Mouse (Mus musculus): ENCODE data around the gene Dimt1. TPM values are rescaled to one million over a fixed set of nuclear protein-coding genes. Genes with fewer than 3 reads are reported as not detected.
"Not testable (repeated sequence)": the region's sequence is repeated elsewhere in the genome, so short reads cannot be mapped to it uniquely, and the experiment has no call there.

Gene Dimt1
- total RNA-seq, 2 experiments from 2014 or later, result 16.2 to 21.3 TPM

GRCm38 (mm10) chr13:106957554-106957953 lies 10.6 kb downstream of the Dimt1 start:
- no peak for DNase-seq (ENCODE audit: low spot score in 2 of 2)
- intact Hi-C loops (cut with DNase I), result no loop called here

- DNase-seq (ENCODE audit: low spot score in 2 of 2), result no peak
- intact Hi-C loops (cut with DNase I), result no loop called here
Measured at GRCm38 (mm10) chr13:106958286-106958685, 11.4 kb downstream of the Dimt1 start.

- intact Hi-C loops (cut with DNase I), result no loop called here
Measured at GRCm38 (mm10) chr13:106960557-106960956, 13.6 kb downstream of the Dimt1 start.

DNA sequence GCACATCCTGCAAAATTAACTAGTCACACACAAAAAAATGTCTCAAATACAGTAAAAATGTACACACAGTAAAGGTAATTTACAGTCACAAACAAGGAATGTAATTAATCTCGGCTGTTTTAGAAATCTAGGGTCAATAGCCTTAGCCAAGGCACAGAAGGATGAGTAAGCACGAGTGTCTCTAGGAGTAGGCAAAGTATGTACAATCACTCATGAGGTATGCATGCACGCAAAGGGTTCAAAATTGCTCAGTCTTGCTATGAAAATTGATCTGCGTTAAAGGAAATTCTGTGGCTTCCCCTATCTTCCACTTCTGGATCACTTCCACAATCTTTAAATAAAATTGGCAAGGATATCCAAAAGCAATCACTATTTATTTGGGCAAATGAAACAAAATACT lies 14.6 kb downstream of the Dimt1 start:
- intact Hi-C loops (cut with DNase I), result no loop called here
- no peak for DNase-seq (ENCODE audit: low spot score in 2 of 2)

More at GRCm38 (mm10) chr13:106960557-106960956, 13.6 kb downstream of the Dimt1 start:
- DNase-seq (ENCODE audit: low spot score in 2 of 2), result no peak

DNA sequence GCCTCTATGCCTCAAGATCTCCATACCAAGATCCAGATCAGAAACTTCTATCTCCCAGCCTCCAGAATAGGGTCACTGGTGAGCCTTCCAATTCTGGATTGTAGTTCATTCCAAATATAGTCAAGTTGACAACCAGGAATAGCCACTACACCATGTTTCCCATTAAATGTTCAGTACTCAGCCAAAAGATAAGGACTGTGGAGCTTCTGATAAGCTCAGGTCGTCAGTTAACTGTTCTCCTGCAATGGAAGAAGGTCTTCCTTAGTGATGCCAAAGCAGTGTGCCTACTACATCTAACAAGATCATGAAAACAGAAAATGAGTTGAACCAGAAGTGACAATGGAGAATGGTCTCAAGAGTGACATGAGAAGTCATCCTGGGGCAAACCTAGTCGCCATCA lies 50.0 kb downstream of the Dimt1 start:
- DNase-seq (ENCODE audit: low spot score in 2 of 2), result no peak
- intact Hi-C loops (cut with DNase I), result no loop called here

DNA sequence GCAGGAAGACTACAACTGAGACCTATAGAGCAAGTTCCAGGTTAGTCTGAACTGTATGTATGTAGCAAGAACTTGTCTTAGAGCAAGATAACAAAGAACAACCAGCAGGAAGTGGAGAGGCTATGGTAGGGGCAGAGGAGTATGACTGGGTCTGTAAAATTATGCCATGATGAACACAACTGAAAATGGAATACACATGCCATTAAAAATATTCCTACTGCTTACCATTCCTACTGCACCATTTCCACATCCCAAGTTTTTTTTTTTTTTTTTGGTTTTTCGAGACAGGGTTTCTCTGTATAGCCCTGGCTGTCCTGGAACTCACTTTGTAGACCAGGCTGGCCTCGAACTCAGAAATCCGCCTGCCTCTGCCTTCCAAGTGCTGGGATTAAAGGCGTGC lies 50.6 kb downstream of the Dimt1 start:
- intact Hi-C loops (cut with DNase I); DNase-seq (ENCODE audit: low spot score in 2 of 2): not testable (repeated sequence)

DNA sequence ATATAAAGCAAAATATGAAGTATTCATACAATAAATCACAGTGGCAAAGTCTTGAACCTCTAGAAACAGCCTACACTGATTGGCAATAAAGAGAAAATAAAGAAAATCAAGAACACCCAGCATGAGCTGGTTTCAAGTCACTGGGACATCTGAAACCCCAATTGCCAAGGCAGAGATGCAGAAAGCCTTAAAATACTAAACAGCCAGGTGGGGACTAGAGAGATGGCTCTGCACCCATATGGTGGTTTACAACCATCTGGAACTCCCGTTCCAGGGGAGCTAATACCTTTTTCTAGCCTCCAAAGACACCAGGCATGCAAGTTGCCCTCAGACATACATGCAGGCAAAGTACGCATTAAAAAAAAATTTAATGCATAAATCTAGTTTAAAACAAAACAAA lies 51.1 kb downstream of the Dimt1 start:
- DNase-seq (ENCODE audit: low spot score in 2 of 2), result no peak
- intact Hi-C loops (cut with DNase I), result no loop called here

DNA sequence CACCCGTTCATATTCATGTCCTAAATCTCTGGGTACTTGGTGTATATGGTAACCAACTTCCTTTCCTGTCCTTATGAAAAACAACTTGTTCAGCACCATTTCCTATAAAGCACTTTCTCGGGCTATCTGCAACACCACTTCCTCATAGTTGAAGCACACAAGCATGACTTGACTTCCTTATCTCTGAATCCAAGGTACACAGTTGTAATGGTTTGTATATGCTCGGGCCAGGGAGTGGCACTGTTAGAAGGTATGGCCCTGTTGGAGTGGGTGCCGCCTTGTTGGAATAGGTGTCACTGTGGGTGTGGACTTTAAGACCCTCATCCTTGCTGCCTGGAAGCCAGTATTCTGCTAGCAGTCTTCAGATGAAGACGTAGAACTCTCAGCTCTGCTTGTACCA lies 51.7 kb downstream of the Dimt1 start:
- intact Hi-C loops (cut with DNase I), result no loop called here
- no peak for DNase-seq (ENCODE audit: low spot score in 2 of 2)

GRCm38 (mm10) chr13:107003211-107003610 lies 56.3 kb downstream of the Dimt1 start:
- intact Hi-C loops (cut with DNase I), result no loop called here
- no peak for DNase-seq (ENCODE audit: low spot score in 2 of 2)

- no peak for DNase-seq (ENCODE audit: low spot score in 2 of 2)
- intact Hi-C loops (cut with DNase I), result no loop called here
Measured at GRCm38 (mm10) chr13:107008174-107008573, 61.2 kb downstream of the Dimt1 start.

Other genes starting within 250 kb of the Dimt1 start
- gene Ipo11, start 10.2 kb upstream of the Dimt1 start, total RNA-seq (2021), result 10 to 100 TPM; 52.2 to 58.7 TPM
- gene Kif2a, start 75.0 kb downstream of the Dimt1 start, total RNA-seq (2021), result 100 to 1,000 TPM in 1 of 2 experiments, 10 to 100 TPM in 1; 92.4 to 108 TPM